Mouse (Mus musculus) liver, adult (tissue): ENCODE measurements at regions not wholly inside any gene's neighbourhood (a gene's known extent, or its start where the extent isn't known, plus 50 kb on each side); places are given as distances from the start of the nearest gene placed in this dataset.

Source experiments
- GATA4 ChIP-seq: IDR thresholded peaks from 2 replicates; pipeline ENCODE4 v1.6.1; 2014; ENCODE audit warnings: mild to moderate bottlenecking, low read length; ENCODE audit not compliant: insufficient replicate concordance

- TF ChIP-seq GATA4, result no peak
Observed at GRCm38 (mm10) chr11:112839721-112840494, 57.9 kb downstream of the Sox9 start.

GRCm38 (mm10) chr11:112840495-112840828, 58.4 kb downstream of the Sox9 start:
- no peak for TF ChIP-seq GATA4

- TF ChIP-seq GATA4, result no peak
Observed at GRCm38 (mm10) chr11:112844258-112844901, 62.4 kb downstream of the Sox9 start.

- TF ChIP-seq GATA4, result no peak
Observed at GRCm38 (mm10) chr11:112847146-112847545, 65.1 kb downstream of the Sox9 start.

- TF ChIP-seq GATA4, result no peak
Observed at GRCm38 (mm10) chr11:112847851-112848250, 65.8 kb downstream of the Sox9 start.

- no peak for TF ChIP-seq GATA4
Observed at GRCm38 (mm10) chr11:112849974-112850373, 68.0 kb downstream of the Sox9 start.

- TF ChIP-seq GATA4, result no peak
Observed at GRCm38 (mm10) chr11:112850532-112851272, 68.7 kb downstream of the Sox9 start.

- TF ChIP-seq GATA4, result no peak
Observed at GRCm38 (mm10) chr11:112851321-112851720, 69.3 kb downstream of the Sox9 start.

- no peak for TF ChIP-seq GATA4
Observed at GRCm38 (mm10) chr11:112855975-112856374, 74.0 kb downstream of the Sox9 start.

- no peak for TF ChIP-seq GATA4
Observed at GRCm38 (mm10) chr11:112859309-112859708, 77.3 kb downstream of the Sox9 start.

- no peak for TF ChIP-seq GATA4
Observed at GRCm38 (mm10) chr11:112860797-112861196, 78.8 kb downstream of the Sox9 start.

GRCm38 (mm10) chr11:112861233-112861632, 79.2 kb downstream of the Sox9 start:
- no peak for TF ChIP-seq GATA4

GRCm38 (mm10) chr11:112865836-112866235, 83.8 kb downstream of the Sox9 start:
- TF ChIP-seq GATA4, result no peak

- no peak for TF ChIP-seq GATA4
Observed at GRCm38 (mm10) chr11:112869571-112869970, 87.5 kb downstream of the Sox9 start.

GRCm38 (mm10) chr11:112870201-112871035, 88.4 kb downstream of the Sox9 start:
- no peak for TF ChIP-seq GATA4
